ENCODE assay signal across 11 mouse cellular contexts in the genomic region with DNA sequence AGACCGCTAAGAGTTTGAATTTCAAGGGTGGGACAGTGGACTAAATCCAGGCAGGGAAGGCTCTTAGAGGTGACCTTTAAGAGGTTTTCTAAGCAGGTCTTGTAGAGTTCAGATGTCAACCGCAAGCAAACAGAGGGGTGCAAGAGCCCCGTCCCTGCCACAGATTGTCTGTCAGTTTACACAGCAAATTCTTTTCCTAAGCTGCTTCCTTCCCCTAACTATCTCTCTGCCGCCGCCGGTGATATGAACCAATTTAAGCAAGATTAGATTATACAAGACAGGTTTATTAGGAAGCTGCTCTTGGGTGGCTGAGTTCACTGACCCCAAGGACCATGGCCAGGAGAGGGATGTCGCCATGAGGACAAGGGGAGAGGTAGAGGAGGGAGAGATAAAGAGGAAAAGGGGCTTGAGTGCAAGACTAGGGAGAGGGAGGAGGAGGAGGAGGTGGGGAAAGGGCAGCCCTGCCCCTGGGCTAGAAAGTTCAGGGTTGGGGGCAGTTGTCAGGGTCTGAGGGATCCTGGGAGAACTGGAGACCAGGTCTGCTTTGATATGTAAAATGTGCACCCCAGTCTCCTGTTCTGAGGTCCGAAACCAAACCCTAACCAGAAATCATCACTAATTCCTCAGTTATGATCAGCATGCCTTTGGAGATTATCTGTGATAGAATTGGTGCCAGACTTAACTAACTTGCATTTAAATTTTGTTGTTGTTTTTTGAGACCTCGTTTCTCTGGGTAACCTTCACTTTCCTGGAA. TPM values are rescaled to one million over a fixed set of nuclear protein-coding genes. Genes with fewer than 3 reads are reported as not detected.
DNase-seq lines count a peak whose midpoint lies in the region; ATAC-seq and TF ChIP-seq lines count a peak whose summit lies in the region.
"Had no signal": no experiment of that assay in that cellular context is flagged by ENCODE, and none has a peak within 500 bp of the region (broad histone marks: within the 10 kb centered on the region; RNA-seq: fewer than 3 reads in every experiment).

No protein-coding gene starts in this region.

- no peaks in the 10 kb centered on the region for H3K36me3 ChIP-seq in forebrain, embryonic 12.5 days (replicated peaks)
- H3K36me3 ChIP-seq in forebrain, postnatal 0 days (ENCODE audit: insufficient read depth): no peaks in the 10 kb centered on the region
- H3K36me3 ChIP-seq in kidney, postnatal 0 days (ENCODE audit: insufficient read depth, low read length): no peaks in the 10 kb centered on the region
- no peaks in the 10 kb centered on the region for H3K36me3 ChIP-seq in limb, embryonic 13.5 days

- no peak overlapping the region for H3K9ac ChIP-seq in forebrain, embryonic 12.5 days
- no peak overlapping the region for H3K9ac ChIP-seq in forebrain, postnatal 0 days
- H3K9ac ChIP-seq in kidney, postnatal 0 days (ENCODE audit: low read depth, low read length): no peak overlapping the region
- no peak overlapping the region for H3K9ac ChIP-seq in limb, embryonic 13.5 days

- DNase-seq in forebrain, postnatal 0 days: no peak
- no peak for DNase-seq in kidney, postnatal 0 days (ENCODE audit: low spot score)
- DNase-seq in kidney, adult 9 months: no peak
- DNase-seq in R1 (ENCODE audit: low read depth, low spot score): peak; percentile 79
- DNase-seq in right cerebral cortex, postnatal 10 days (ENCODE audit: low spot score in 2 of 2): no peak
- no peak for DNase-seq in adrenal gland, postnatal 25 days
- DNase-seq: B cell, adult 2 months; thymus, adult 18-20 months had no signal

- H3K4me3 ChIP-seq in forebrain, embryonic 12.5 days (replicated peaks): no peak overlapping the region
- H3K4me3 ChIP-seq in forebrain, postnatal 0 days (ENCODE audit: low read depth, low read length): no peak overlapping the region
- H3K4me3 ChIP-seq in kidney, postnatal 0 days (replicated peaks; ENCODE audit: low read depth, low read length): 0 out of 2 replicates have a peak overlapping the region, but pooled peaks have one; percentile 7
- peak overlapping the region; percentile 23 for H3K4me3 ChIP-seq in limb, embryonic 13.5 days

- H3K27me3 ChIP-seq in forebrain, embryonic 12.5 days: peaks cover 55% of the 10 kb centered on the region
- H3K27me3 ChIP-seq in forebrain, postnatal 0 days (ENCODE audit: insufficient read depth, low read length): peaks cover 20% of the 10 kb centered on the region
- H3K27me3 ChIP-seq in kidney, postnatal 0 days (ENCODE audit: insufficient read depth, low read length): peaks cover 4% of the 10 kb centered on the region; the same call in 1 of the 2 replicates
- H3K27me3 ChIP-seq in limb, embryonic 13.5 days: peaks cover 65% of the 10 kb centered on the region

- peaks cover 32% of the 10 kb centered on the region for H3K4me1 ChIP-seq in forebrain, embryonic 12.5 days
- no peaks in the 10 kb centered on the region; the same call in 1 of the 2 replicates for H3K4me1 ChIP-seq in forebrain, postnatal 0 days (ENCODE audit: insufficient read depth)
- peaks cover 10% of the 10 kb centered on the region; the same call in 1 of the 2 replicates for H3K4me1 ChIP-seq in kidney, postnatal 0 days (replicated peaks; ENCODE audit: insufficient read depth, low read length)
- peaks cover 22% of the 10 kb centered on the region for H3K4me1 ChIP-seq in limb, embryonic 13.5 days

- no peak overlapping the region for H3K27ac ChIP-seq in forebrain, embryonic 12.5 days
- no peak overlapping the region for H3K27ac ChIP-seq in forebrain, postnatal 0 days (ENCODE audit: low read depth, low read length)
- H3K27ac ChIP-seq in kidney, postnatal 0 days: no peak overlapping the region
- no peak overlapping the region for H3K27ac ChIP-seq in limb, embryonic 13.5 days

- H3K4me2 ChIP-seq in forebrain, embryonic 12.5 days: peak overlapping the region; percentile 32; the same call in 1 of the 2 replicates
- no peak overlapping the region for H3K4me2 ChIP-seq in forebrain, postnatal 0 days (ENCODE audit: low read depth)
- H3K4me2 ChIP-seq in kidney, postnatal 0 days (ENCODE audit: low read length): peak overlapping the region; percentile 47
- H3K4me2 ChIP-seq in limb, embryonic 13.5 days (replicated peaks): peak overlapping the region; percentile 50

- no peaks in the 10 kb centered on the region for H3K9me3 ChIP-seq in forebrain, embryonic 12.5 days
- H3K9me3 ChIP-seq in forebrain, postnatal 0 days (ENCODE audit: low read length): no peaks in the 10 kb centered on the region
- H3K9me3 ChIP-seq in kidney, postnatal 0 days (replicated peaks; ENCODE audit: low read length): no peaks in the 10 kb centered on the region
- no peaks in the 10 kb centered on the region for H3K9me3 ChIP-seq in limb, embryonic 13.5 days

- 18% methylated on average over 9 of the region's 9 CpGs for WGBS in forebrain, embryonic 12.5 days
- WGBS in forebrain, postnatal 0 days: 21% methylated on average over 9 of the region's 9 CpGs
- 17% methylated on average over 9 of the region's 9 CpGs for WGBS in kidney, postnatal 0 days
- WGBS in limb, embryonic 13.5 days: 12% methylated on average over 9 of the region's 9 CpGs

- ATAC-seq in forebrain, embryonic 12.5 days (ENCODE audit: low FRiP score): no peak
- no peak for ATAC-seq in forebrain, postnatal 0 days
- no peak for ATAC-seq in kidney, postnatal 0 days (replicated peaks; ENCODE audit: low FRiP score, low read depth)
- ATAC-seq in limb, embryonic 13.5 days (ENCODE audit: low FRiP score, low read depth): no peak
- ATAC-seq: activated CD4-positive, CD25-positive, alpha-beta regulatory T cell, adult 4 months had no signal

- no peak for TF ChIP-seq CTCF in forebrain, postnatal 0 days (IDR thresholded peaks at IDR 0.05; ENCODE audit: low read depth)
- TF ChIP-seq CTCF in kidney, postnatal 0 days (IDR thresholded peaks at IDR 0.05; ENCODE audit: low read depth): no peak

RNA-seq across cellular contexts. Expression of gene Upp1, which starts 2.4 kb away (rescaled TPM):
- polyA plus RNA-seq in forebrain, embryonic 12.5 days (2016; fragmentation: Nextera tagmentation; extraction: Ambion mirVana): 2.2 TPM in 2 replicates
- total RNA-seq in forebrain, postnatal 0 days (2014; rRNA removed): 0.14 and 0.46 TPM in 2 replicates
- polyA plus RNA-seq in forebrain, postnatal 0 days (2015; fragmentation: Nextera tagmentation; extraction: Ambion mirVana): 2.2 and 2.4 TPM in 2 replicates
- 18.7 and 22.2 TPM in 2 replicates for polyA plus RNA-seq in kidney, postnatal 0 days (2015; fragmentation: Nextera tagmentation; extraction: Ambion mirVana)
- polyA plus RNA-seq in limb, embryonic 13.5 days (2015; fragmentation: Nextera tagmentation; extraction: Ambion mirVana): 3.6 and 4.8 TPM in 2 replicates
- 7.9 and 9.1 TPM in 2 replicates for total RNA-seq in adrenal gland, postnatal 25 days (2021)

Comparison
In these comparisons a context has a peak if more than half of its experiments do, and no peak if none do; other contexts are left out.
1. H3K4me3 ChIP-seq: peak in kidney, postnatal 0 days (single experiment) and limb, embryonic 13.5 days (single experiment); none in forebrain, embryonic 12.5 days (single experiment) and forebrain, postnatal 0 days (single experiment).